Mouse (Mus musculus) embryonic facial prominence, embryonic 10.5 days (tissue): ENCODE measurements at regions not wholly inside any gene's neighbourhood (a gene's known extent, or its start where the extent isn't known, plus 50 kb on each side); places are given as distances from the start of the nearest gene placed in this dataset.

Source experiments
- DNase-seq: peaks from one replicate; pipeline ENCODE4 v3.0.0-alpha.2; 2017; ENCODE audit warnings: low spot score
- H3K27ac ChIP-seq: fragments of 300-500 bp; sonication (generic); replicated peaks from 2 replicates; pipeline ENCODE4 v1.5.1; 2016; ENCODE audit warnings: mild to moderate bottlenecking
- H3K27me3 ChIP-seq: fragments of 300-500 bp; sonication (generic); replicated peaks from 2 replicates; pipeline ENCODE4 v1.6.1; 2016; ENCODE audit warnings: low read depth, mild to moderate bottlenecking; ENCODE audit not compliant: poor library complexity, severe bottlenecking
- H3K36me3 ChIP-seq: fragments of 300-500 bp; sonication (generic); replicated peaks from 2 replicates; pipeline ENCODE4 v1.6.1; 2016; ENCODE audit warnings: mild to moderate bottlenecking, moderate library complexity
- H3K4me1 ChIP-seq: fragments of 300-500 bp; sonication (generic); 2 replicates; pipeline ENCODE4 v1.6.1; 2016
- H3K4me3 ChIP-seq: fragments of 300-500 bp; sonication (generic); 2 replicates; pipeline ENCODE4 v1.5.1; 2016; ENCODE audit warnings: mild to moderate bottlenecking, moderate library complexity
- H3K9me3 ChIP-seq: fragments of 300-500 bp; sonication (generic); 2 replicates; pipeline ENCODE4 v1.6.1; 2016; ENCODE audit warnings: mild to moderate bottlenecking
- WGBS: fragments of 180-500 bp; shearing (Covaris S2); methylation state at CpG from one replicate; pipeline ENCODE4 v1.1.7; 2016; 5-methylcytosine and 5-hydroxymethylcytosine counted together

- WGBS = 84% methylated on average over 2 of the region's 2 CpGs
- DNase-seq = no peak
- Histone ChIP-seq H3K4me1 (no peaks in the 10 kb centered on the region), H3K27ac (no peak overlapping the region), H3K4me3 (no peak overlapping the region), H3K9me3 (no peaks in the 10 kb centered on the region), H3K27me3 (no peaks in the 10 kb centered on the region), H3K36me3 (no peaks in the 10 kb centered on the region)
These were observed 373.2 kb upstream of the Cobl start for GRCm38 (mm10) chr11:12837920-12838319.

DNA sequence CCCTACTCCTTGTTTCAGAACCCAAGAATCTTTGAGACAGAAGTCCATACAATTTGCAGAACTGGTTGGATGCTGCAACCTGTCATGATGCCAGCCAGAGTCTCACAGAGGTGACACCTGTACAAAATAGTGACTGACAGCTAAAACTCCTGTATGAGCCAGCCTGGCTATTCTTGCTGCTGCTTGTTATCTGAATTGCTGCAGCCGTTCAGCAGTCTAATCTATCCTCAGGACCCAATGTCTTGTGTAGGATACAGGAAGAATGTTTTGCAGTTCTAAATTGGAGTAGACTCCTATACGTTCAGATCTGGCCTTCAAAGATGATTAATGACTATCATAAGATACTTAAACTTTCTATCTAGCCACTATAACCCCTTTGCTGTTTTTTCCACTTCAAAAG lies 372.6 kb upstream of the Cobl start:
- no peaks in the 10 kb centered on the region for H3K27me3 ChIP-seq
- DNase-seq = no peak
- no peak overlapping the region for H3K27ac ChIP-seq
- no peaks in the 10 kb centered on the region for H3K36me3 ChIP-seq
- WGBS = 73% methylated on average over 2 of the region's 2 CpGs
- no peaks in the 10 kb centered on the region for H3K4me1 ChIP-seq
- no peak overlapping the region for H3K4me3 ChIP-seq
- H3K9me3 ChIP-seq = no peaks in the 10 kb centered on the region

DNA sequence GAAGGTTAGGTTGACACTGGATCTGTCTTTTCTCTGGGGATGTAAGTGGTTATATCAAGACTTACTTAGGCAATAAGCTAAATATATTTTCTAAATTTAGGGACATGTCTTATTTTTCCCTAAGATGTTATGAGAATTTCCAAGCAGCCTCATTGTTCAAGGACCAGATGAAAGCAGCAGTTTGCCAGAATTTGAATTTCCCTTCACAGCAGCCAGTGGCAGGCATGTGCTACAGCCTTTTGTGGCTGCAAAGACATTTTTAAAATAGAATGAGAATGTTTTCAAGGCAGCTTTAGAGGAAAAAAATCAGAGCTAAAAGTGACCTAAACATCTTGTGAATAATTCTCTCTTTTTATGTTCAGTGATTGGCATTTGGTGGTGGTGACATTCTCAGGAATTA lies 371.6 kb upstream of the Cobl start:
- H3K36me3 ChIP-seq = no peaks in the 10 kb centered on the region
- no peaks in the 10 kb centered on the region for H3K9me3 ChIP-seq
- no peaks in the 10 kb centered on the region for H3K4me1 ChIP-seq
- H3K27ac ChIP-seq = no peak overlapping the region
- no peak overlapping the region for H3K4me3 ChIP-seq
- no peak for DNase-seq
- no peaks in the 10 kb centered on the region for H3K27me3 ChIP-seq

DNA sequence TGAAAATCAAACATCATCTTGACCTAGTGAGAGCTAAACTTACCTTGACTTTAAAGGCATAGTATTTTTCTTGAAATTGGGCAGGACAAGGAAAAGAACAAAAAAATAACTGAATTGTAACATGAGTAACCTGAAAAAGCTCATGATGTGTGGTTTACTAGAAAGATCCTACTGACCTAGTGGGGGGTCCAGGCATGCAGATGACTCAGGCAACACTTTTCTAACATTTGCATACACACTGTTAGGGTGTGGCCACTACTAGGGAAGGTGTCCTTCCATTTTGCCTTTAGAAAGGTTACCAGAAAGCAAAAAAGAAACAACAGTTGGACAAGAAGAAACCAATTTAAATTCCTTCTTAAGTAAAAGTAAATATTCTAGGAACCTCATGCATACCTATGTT lies 347.3 kb upstream of the Cobl start:
- DNase-seq = no peak
- Histone ChIP-seq H3K27ac (no peak overlapping the region), H3K36me3 (no peaks in the 10 kb centered on the region), H3K27me3 (no peaks in the 10 kb centered on the region), H3K4me1 (0 out of 2 replicates have a peak, but pooled peaks cover 4% of the 10 kb centered on the region), H3K4me3 (no peak overlapping the region), H3K9me3 (no peaks in the 10 kb centered on the region)

DNA sequence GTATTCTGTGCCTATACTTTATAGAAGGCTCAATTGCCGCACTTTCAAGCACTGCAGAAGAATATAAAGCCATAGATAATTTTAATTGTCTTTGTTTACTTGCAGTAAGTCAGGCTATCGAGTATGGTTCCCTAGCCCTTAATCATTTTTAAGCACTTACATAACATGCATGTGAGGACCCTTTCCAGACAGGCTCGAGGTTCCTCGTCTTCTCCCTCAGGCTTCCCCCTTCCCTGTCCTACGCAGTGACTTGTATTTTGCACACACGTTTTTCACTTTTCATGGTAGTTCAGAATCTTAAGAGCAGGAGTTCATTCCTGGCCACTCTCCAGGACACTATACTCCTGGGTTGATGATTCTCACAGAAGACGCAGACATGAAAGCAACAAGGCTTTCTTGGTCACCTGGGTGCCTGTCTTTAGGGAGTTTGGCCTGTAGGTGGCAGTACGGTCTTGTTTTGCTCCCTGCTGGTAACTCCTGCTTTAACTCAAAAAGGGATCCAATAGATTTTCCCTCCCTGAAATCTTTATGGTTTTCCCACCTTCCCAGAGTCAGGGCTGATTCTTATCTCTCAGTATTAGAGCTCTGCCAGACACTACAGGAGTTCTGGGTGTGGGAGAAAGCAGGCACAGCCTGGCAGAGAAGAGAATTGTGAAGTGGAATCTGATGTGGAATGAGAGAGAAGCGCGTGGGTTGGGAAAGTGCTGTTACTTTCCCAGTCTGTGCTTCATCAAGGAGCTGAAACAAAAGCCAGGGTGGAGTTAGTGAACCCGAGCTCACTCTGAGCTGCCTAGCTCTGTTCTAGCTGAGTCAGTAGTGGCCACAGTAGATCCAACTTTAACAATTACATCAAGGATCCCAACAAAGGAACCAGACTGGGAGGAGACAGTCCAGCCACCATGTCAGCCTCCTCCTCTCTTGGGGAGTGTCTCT lies 346.5 kb upstream of the Cobl start:
- 48% methylated on average over 11 of the region's 11 CpGs for whole genome bisulfite sequencing
- Histone ChIP-seq H3K4me3 (no peak overlapping the region), H3K27ac (peak overlapping the region; percentile 79), H3K36me3 (no peaks in the 10 kb centered on the region), H3K27me3 (no peaks in the 10 kb centered on the region), H3K9me3 (no peaks in the 10 kb centered on the region), H3K4me1 (0 out of 2 replicates have a peak, but pooled peaks cover 4% of the 10 kb centered on the region)
- peak; percentile 77 for DNase-seq
